Mouse (Mus musculus): ENCODE measurements at regions not wholly inside any gene's neighbourhood (a gene's known extent, or its start where the extent isn't known, plus 50 kb on each side); places are given as distances from the start of the nearest gene placed in this dataset.

DNA sequence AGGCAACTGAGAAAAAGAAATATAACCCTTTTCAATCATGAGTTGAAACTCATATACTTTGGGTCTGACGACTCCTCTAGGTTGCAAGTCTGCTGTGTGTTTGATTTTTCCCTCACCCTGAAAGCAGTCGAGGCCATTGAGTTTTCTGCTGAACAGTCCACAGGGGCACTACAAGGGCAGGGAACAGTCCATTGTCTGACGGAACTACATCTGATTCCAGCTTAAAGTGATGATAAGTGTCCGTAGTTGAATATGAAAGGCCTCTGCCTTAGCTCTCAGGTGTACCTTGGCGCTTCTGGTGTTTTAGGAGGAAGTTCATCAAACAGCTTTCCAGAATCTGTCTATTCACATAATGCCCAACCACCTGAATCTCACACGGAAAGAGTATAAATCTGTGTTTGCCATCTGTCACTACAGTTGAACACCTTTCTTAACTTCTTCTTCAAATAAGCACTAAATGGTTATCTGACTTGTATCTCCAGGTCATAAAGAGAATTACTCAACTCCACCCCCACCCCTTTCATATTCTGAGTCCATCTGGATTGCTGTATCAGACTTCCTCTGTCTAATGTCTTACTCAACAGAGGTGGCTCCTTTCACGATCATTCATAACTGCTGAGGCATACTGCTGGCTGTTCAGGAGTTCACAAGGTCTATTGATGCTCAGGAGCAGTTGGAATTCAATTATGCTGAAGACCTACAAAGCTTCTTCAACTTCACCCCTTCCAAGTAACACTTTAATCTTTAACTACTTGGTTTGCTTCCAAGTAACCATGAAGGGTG lies 527.6 kb upstream of the Pou3f3 start:
- H3K4me1 ChIP-seq = no peaks in the 10 kb centered on the region
- H3K27me3 ChIP-seq (replicated peaks) = no peaks in the 10 kb centered on the region
- ATAC-seq = no peak
- no peaks in the 10 kb centered on the region for H3K36me3 ChIP-seq
- H3K27ac ChIP-seq = no peak overlapping the region
- 58% methylated on average over 7 of the region's 7 CpGs for WGBS (ENCODE audit: insufficient replicate concordance)
- H3K9ac ChIP-seq = no peak overlapping the region
- no peak overlapping the region for H3K4me3 ChIP-seq
- no peak overlapping the region for H3K4me2 ChIP-seq
- H3K9me3 ChIP-seq (replicated peaks) = no peaks in the 10 kb centered on the region

DNA sequence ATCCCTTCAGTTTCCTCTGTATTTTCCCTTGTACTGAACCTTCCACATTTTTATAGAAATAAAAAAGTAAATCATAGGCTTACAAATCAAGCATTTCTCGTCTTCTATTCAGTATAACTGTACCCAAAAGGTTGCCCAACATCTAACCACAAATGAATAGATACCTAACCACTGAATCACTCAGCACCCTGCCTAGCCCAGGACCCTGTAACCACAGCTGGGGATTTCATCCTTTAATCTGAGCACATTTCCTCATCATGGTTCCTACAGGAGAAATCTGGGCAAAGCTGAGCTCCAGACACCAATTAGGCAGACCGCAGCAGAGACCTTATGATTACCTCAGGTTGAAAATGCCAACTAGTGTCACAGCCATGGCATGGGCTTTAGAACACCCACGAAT lies 526.1 kb upstream of the Pou3f3 start:
- Histone ChIP-seq H3K4me3 (no peak overlapping the region), H3K9ac (no peak overlapping the region), H3K4me1 (no peaks in the 10 kb centered on the region), H3K4me2 (no peak overlapping the region), H3K36me3 (no peaks in the 10 kb centered on the region), H3K27ac (no peak overlapping the region), H3K9me3 (replicated peaks) (no peaks in the 10 kb centered on the region), H3K27me3 (replicated peaks) (no peaks in the 10 kb centered on the region)
- ATAC-seq = no peak
- WGBS (ENCODE audit: insufficient replicate concordance) = 55% methylated on average over 3 of the region's 3 CpGs

DNA sequence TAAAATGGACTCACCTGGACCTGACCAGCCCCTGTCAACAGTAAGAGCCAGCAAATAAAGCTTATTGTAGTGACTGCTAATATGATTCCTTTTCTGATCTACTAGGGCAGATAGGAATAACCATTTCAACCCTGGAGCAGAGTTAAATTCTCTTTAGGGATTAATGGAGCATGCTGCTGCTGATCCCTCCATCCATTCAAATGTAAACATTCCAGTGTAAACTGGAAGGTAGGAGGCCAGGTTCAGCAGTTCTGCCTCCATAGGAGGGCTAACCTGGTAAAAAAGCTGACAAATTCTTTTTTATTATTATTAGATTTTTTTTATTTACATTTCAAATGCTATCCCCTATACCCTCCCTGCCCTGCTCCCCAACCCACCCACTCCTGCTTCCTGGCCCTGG lies 509.3 kb upstream of the Pou3f3 start:
- no peaks in the 10 kb centered on the region for H3K27me3 ChIP-seq (replicated peaks)
- H3K36me3 ChIP-seq = no peaks in the 10 kb centered on the region
- no peak for ATAC-seq
- H3K4me2 ChIP-seq = no peak overlapping the region
- H3K9ac ChIP-seq = no peak overlapping the region
- no peaks in the 10 kb centered on the region for H3K4me1 ChIP-seq
- no peaks in the 10 kb centered on the region for H3K9me3 ChIP-seq (replicated peaks)
- no peak overlapping the region for H3K4me3 ChIP-seq
- H3K27ac ChIP-seq = no peak overlapping the region

DNA sequence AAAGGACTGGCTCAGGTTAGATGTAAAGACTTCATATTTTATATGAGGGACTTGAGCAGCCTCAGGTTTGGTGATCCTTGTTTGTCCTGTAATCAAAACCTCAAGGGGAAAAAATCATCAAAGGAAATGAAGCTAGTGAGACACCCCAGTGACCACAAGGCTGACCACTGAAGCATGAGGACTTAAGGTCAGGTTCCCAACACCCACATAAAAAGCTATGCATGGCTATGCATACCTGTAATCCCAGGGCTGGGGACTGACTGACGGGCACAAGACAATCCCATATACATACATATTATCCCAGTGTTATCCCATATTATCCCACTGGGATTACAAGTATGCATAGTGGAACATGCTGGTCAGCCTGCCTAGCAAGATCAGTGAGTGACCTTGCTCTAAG lies 467.5 kb upstream of the Pou3f3 start:
- Histone ChIP-seq H3K9ac (no peak overlapping the region), H3K36me3 (no peaks in the 10 kb centered on the region), H3K4me1 (no peaks in the 10 kb centered on the region), H3K4me3 (no peak overlapping the region), H3K4me2 (no peak overlapping the region), H3K27ac (no peak overlapping the region), H3K9me3 (replicated peaks) (no peaks in the 10 kb centered on the region), H3K27me3 (replicated peaks) (no peaks in the 10 kb centered on the region)
- no peak for ATAC-seq
- 55% methylated on average over 1 of the region's 1 CpGs for WGBS (ENCODE audit: insufficient replicate concordance)

DNA sequence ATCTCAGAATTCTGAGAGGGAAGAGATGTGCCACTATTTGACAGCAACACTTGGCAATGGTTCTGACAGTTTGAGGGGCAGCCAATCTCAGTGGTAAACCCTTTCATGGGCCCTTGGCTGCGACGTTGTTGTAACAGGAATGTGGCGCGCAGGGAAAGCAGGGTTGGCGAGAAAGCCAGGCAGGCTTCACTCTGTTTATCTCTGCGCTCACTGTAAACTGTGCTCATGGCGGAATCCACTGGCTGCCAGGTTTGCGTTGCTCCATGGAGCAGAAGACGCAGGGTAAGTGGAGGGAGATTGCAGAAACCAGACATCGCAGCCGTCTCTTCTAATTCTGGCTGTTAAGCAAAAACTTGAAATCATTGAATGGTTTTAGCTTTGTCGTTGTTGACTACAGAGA lies 465.9 kb upstream of the Pou3f3 start:
- ATAC-seq = no peak
- Histone ChIP-seq H3K36me3 (no peaks in the 10 kb centered on the region), H3K4me1 (no peaks in the 10 kb centered on the region), H3K27ac (no peak overlapping the region), H3K9me3 (replicated peaks) (no peaks in the 10 kb centered on the region), H3K4me3 (no peak overlapping the region), H3K27me3 (replicated peaks) (no peaks in the 10 kb centered on the region), H3K9ac (no peak overlapping the region), H3K4me2 (no peak overlapping the region)
- 63% methylated on average over 12 of the region's 12 CpGs for WGBS (ENCODE audit: insufficient replicate concordance)

DNA sequence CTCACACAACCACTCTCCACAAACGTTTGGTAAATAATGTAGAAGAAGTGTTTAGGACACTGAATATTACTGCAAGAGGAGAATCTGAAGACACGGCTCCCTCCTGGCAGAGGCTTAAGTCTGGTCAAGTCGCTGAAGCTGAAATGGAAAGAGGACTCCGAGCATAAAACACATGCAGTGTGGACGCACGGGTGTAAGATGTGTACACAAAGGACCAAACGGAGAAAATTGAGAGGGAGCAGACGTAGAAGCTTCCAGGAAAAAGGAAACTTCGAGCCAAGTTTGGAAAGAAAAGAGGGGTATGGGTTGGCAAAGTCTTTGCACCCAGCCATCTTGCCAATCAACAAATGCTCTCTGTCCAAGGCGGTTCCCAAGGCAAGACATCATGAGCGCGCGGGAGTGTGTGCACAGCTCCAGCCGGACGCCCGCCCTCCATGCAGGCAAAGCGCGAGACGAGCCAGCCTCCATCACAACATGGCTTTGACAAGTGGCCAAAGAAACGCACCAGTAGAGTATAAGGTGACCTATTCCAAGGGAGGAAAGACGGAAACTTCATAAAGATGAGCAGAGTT lies 465.0 kb upstream of the Pou3f3 start:
- Histone ChIP-seq H3K9ac (no peak overlapping the region), H3K4me3 (no peak overlapping the region), H3K27me3 (replicated peaks) (no peaks in the 10 kb centered on the region), H3K9me3 (replicated peaks) (no peaks in the 10 kb centered on the region), H3K27ac (no peak overlapping the region), H3K36me3 (no peaks in the 10 kb centered on the region), H3K4me1 (no peaks in the 10 kb centered on the region), H3K4me2 (no peak overlapping the region)
- 78% methylated on average over 21 of the region's 21 CpGs for WGBS (ENCODE audit: insufficient replicate concordance)
- no peak for ATAC-seq

DNA sequence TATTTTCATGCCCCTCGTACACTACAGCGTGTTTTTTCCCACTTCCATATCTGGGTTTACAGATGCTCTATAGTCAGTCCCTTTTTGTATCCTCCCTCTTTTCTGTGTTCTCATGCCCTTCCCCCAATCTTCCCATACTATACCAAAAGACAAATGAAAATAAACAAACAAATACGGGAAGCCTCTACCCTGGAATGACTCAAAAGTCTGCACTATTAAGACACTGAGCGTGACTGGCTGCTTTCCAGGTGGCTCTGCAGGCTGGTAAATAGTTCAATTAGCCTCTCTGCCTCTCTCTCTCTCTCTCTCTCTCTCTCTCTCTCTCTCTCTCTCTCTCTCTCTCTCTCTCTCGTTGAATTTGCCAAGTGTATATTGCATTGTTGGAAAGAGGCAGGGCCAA lies 464.5 kb upstream of the Pou3f3 start:
- no peak overlapping the region for H3K27ac ChIP-seq
- no peaks in the 10 kb centered on the region for H3K36me3 ChIP-seq
- 64% methylated on average over 5 of the region's 5 CpGs for WGBS (ENCODE audit: insufficient replicate concordance)
- no peaks in the 10 kb centered on the region for H3K9me3 ChIP-seq (replicated peaks)
- no peak overlapping the region for H3K4me3 ChIP-seq
- H3K9ac ChIP-seq = no peak overlapping the region
- ATAC-seq = no peak
- no peaks in the 10 kb centered on the region for H3K27me3 ChIP-seq (replicated peaks)
- H3K4me2 ChIP-seq = no peak overlapping the region
- no peaks in the 10 kb centered on the region for H3K4me1 ChIP-seq

DNA sequence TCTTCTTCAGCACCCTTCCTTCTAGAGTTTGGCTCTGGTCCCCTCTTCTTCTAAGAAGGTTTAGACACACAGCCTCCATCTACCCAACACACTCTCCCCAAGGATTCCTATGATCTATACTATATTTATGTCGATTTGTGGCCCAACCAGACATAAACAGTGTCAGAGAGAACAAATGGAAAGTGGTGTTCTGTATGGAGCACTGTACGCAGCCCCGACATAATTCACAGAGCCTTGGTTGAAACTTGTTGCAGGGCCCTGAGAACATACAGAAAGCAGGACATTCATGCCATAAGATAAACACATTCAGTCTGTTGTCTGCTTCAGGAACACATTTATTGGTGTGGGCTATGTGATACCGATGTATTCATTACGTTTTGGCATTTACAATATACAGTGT lies 463.7 kb upstream of the Pou3f3 start:
- Histone ChIP-seq H3K4me3 (no peak overlapping the region), H3K4me2 (no peak overlapping the region), H3K27me3 (replicated peaks) (no peaks in the 10 kb centered on the region), H3K27ac (no peak overlapping the region), H3K9me3 (replicated peaks) (no peaks in the 10 kb centered on the region), H3K9ac (no peak overlapping the region), H3K36me3 (no peaks in the 10 kb centered on the region), H3K4me1 (no peaks in the 10 kb centered on the region)
- no peak for ATAC-seq
- WGBS (ENCODE audit: insufficient replicate concordance) = 70% methylated on average over 5 of the region's 5 CpGs

DNA sequence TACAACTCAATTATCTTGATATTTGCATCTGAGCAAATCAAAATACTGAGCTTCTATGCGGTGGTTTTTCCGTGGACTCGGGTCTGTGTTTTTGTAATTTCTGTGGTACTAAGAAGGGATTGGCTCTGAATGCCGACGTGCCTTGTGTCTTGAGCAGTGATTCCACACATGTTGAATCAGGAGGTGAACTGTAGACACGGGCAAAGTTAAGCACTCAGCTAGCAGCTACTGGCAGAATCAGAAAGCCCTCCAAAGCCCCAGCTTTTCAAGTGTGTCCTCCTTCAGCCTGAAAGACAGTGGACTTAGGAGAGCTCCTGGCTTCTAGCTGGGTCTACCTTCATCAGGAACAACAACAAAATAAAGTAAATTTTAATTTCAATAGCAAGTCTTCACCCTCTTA lies 462.9 kb upstream of the Pou3f3 start:
- Histone ChIP-seq H3K9ac (no peak overlapping the region), H3K9me3 (replicated peaks) (no peaks in the 10 kb centered on the region), H3K27ac (no peak overlapping the region), H3K27me3 (replicated peaks) (no peaks in the 10 kb centered on the region), H3K4me2 (no peak overlapping the region), H3K36me3 (no peaks in the 10 kb centered on the region), H3K4me1 (no peaks in the 10 kb centered on the region), H3K4me3 (no peak overlapping the region)
- ATAC-seq = no peak
- 73% methylated on average over 6 of the region's 6 CpGs for WGBS (ENCODE audit: insufficient replicate concordance)

DNA sequence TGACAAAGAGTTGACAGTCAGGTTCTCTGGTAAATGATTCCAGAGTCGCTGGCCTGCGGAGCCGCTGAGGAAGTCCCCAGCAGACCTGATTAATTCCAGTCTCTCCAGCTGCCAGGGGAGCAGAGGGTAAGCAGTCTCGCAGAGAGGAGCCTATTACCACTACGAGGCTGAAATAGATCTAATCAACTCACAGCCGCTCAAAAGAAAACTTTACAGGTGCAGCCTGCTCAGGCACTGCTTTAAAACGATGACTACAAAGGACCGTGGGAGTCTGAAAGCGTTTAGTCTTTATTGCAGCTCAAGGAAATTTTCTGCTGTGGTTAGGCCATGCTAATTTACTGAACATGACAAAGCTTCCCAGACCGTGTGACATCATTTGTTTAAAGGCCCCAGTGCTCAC lies 462.3 kb upstream of the Pou3f3 start:
- Histone ChIP-seq H3K9ac (no peak overlapping the region), H3K27ac (no peak overlapping the region), H3K4me1 (no peaks in the 10 kb centered on the region), H3K9me3 (replicated peaks) (no peaks in the 10 kb centered on the region), H3K27me3 (replicated peaks) (no peaks in the 10 kb centered on the region), H3K4me3 (no peak overlapping the region), H3K4me2 (no peak overlapping the region), H3K36me3 (no peaks in the 10 kb centered on the region)
- no peak for ATAC-seq
- 47% methylated on average over 10 of the region's 10 CpGs for WGBS (ENCODE audit: insufficient replicate concordance)

DNA sequence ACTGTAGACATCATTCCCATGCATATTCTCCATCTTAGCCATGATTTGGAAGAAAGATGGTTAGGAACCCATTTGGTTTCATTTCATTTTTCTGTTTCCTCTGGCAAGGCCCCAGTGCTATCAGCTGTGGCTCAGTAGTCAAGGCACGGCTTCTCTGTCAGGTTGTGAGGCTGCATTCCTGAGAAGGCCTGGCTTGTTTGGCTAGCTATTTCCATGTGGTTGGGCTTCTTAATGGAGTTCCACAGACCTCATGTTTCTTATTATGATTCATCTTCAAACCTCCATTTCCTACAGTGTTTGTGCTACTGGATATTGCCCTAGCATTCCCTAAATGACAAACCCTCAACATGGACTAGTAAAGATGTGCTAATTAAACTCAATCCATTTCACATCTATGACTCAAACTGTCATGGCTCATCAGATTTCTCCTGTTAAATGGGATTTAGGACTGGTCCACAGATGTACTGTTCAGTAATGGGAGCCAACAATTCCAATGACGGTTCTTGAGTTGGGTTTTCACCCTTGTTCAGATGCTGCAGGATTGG lies 459.0 kb upstream of the Pou3f3 start:
- no peak overlapping the region for H3K4me2 ChIP-seq
- no peak for ATAC-seq
- no peaks in the 10 kb centered on the region for H3K9me3 ChIP-seq (replicated peaks)
- no peaks in the 10 kb centered on the region for H3K36me3 ChIP-seq
- 64% methylated on average over 2 of the region's 2 CpGs for WGBS (ENCODE audit: insufficient replicate concordance)
- H3K27me3 ChIP-seq (replicated peaks) = no peaks in the 10 kb centered on the region
- H3K4me1 ChIP-seq = no peaks in the 10 kb centered on the region
- H3K27ac ChIP-seq = no peak overlapping the region
- no peak overlapping the region for H3K4me3 ChIP-seq
- no peak overlapping the region for H3K9ac ChIP-seq

DNA sequence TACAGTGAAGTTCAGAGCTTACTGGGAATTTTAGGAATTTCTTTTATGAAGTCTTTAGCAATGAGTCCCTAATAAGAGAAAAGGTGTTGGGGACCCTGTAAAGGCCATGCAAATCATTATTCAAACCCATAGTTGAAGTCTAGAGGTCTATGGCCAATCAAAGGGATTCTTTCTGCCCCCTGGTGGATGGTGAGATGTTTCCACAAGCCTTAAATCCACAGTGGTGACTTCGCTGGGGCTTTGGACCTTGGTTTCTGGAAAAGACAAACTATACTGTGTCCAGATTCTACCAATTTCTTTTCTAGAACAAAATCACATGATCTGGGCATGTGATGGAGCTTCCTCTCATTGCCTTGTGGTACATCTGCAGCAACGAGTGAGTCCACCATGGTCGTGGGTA lies 457.2 kb upstream of the Pou3f3 start:
- Histone ChIP-seq H3K27ac (no peak overlapping the region), H3K9me3 (replicated peaks) (no peaks in the 10 kb centered on the region), H3K4me3 (no peak overlapping the region), H3K36me3 (no peaks in the 10 kb centered on the region), H3K9ac (no peak overlapping the region), H3K4me2 (no peak overlapping the region), H3K4me1 (no peaks in the 10 kb centered on the region), H3K27me3 (replicated peaks) (no peaks in the 10 kb centered on the region)
- WGBS (ENCODE audit: insufficient replicate concordance) = 70% methylated on average over 3 of the region's 3 CpGs
- no peak for ATAC-seq

DNA sequence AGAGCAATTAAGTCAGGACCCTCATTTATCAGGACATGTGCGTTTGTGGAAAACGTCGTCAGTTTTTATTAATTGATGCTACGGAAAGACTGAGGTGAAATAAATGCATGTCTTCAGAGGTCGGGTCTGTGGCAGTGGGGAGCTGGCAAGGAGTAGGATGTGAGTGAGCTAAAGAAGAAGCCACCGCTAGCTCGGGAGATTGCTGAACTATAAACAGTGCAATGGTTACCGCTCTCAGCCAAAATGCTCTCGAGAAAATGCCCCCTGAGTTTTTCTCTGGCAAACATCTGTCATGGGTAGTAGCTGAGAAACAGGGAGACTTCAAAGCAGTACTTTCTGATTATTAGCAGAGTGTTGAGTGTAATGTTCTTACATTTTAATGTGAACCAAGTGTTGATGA lies 454.4 kb upstream of the Pou3f3 start:
- no peaks in the 10 kb centered on the region for H3K27me3 ChIP-seq (replicated peaks)
- ATAC-seq = no peak

More for the DNA sequence above, 454.4 kb upstream of the Pou3f3 start:
- Histone ChIP-seq H3K27ac (no peak overlapping the region), H3K36me3 (no peaks in the 10 kb centered on the region), H3K4me3 (no peak overlapping the region), H3K4me2 (no peak overlapping the region), H3K9ac (no peak overlapping the region), H3K9me3 (replicated peaks) (no peaks in the 10 kb centered on the region), H3K4me1 (no peaks in the 10 kb centered on the region)
- WGBS (ENCODE audit: insufficient replicate concordance) = 63% methylated on average over 9 of the region's 9 CpGs
